Mouse (Mus musculus) gastrocnemius, postnatal 25 days (tissue): ENCODE data around the gene Etv6. TPM values are rescaled to one million over a fixed set of nuclear protein-coding genes. Genes with fewer than 3 reads are reported as not detected.

Source experiments
- DNase-seq: peaks from one replicate; pipeline ENCODE4 v3.0.0; 2022
- total RNA-seq, 2 experiments: library from RNA; stranded (reverse); gene quantifications; 1 replicate in 1 of 2; 2 replicates in 1 of 2; pipeline ENCODE4 v1.2.3; 2021

Gene Etv6
- total RNA-seq, 2 experiments from 2014 or later, result 7.5 to 9.4 TPM

DNA sequence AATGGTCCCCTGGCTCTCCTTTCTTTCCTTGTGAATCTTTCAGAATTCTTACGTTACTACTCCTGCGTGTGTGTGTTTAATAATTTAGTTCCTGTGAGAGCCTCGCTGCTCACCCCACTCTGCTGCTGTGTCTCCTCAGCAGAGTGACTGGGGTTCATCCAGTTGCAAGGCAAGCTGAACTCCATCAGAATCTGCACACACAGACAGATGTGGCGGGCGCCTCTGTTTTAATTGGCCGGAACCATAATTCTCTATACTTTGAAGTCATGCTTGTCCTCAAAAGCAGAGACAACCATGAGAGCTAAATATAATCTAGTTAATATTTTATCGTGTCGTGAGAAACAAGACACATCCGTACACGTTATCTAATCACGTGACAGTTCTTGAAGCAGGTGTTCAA is 107.2 kb downstream of the Etv6 start:
- DNase-seq, result no peak

DNA sequence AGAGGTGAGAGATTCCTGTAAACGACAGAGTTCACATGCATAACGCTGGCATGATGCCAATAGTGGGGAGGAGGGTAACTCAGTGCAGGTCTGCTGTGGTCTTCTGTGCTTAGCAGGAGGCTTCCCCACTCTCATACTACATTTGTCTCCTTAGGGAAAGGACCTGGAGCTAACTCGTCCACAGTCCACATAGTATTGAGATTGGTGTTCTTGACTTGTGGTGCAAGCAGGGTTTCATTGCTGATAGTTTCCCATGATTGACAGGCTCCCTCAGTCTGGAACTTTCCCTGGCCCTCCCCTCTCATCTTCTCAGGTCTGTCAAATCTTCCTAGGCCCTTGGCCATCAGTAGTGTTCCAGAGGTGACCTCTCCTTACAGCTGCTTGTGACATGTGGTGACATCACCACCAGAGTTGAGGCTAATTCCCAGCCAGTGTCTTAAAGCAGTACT is 108.2 kb downstream of the Etv6 start:
- DNase-seq, result peak; percentile 11

DNA sequence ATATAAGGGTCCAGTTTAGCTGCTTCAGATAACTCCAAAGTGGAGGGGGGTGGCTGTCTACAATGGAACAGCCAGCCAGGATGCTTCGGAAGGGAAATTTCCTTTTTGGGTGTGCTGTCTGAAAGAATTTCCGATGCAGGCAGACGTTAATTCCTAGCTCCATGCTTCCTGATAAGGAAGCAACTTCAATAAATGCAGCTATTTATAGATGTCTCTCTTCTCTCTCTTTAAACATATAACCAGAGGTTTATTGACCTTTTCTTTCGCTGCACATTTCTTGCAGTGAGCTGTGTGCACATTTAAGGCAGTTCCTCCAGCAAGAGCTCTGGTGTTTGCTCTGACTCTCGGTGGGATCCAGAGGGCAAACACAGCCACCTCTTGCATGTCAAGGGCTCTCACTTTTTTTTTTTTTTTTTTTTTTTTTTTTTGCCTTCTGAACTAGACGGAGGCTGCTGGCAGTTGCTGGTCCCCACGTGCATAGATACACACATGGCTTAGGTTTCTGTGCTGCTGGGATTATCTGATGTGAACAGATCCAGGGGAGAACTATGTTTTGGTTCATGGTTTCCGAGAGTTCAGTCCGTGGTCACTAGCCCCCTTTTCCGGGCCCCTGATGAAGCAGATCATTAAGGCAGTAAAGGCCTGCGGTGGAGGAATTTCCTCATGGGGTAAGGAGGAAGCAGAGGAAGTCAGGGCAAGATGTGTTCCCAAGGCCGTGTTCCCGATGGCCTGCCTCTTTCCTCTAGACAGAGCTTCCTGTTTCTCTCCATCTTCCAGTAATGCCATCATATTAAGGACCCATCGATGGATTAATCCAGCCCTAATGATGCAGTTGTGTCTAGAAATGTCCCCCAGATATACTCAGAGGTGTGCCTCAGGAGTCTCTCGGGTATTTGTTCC is 109.0 kb downstream of the Etv6 start:
- no peak for DNase-seq

GRCm38 (mm10) chr6:134147596-134148442 is 112.3 kb downstream of the Etv6 start:
- no peak for DNase-seq

DNA sequence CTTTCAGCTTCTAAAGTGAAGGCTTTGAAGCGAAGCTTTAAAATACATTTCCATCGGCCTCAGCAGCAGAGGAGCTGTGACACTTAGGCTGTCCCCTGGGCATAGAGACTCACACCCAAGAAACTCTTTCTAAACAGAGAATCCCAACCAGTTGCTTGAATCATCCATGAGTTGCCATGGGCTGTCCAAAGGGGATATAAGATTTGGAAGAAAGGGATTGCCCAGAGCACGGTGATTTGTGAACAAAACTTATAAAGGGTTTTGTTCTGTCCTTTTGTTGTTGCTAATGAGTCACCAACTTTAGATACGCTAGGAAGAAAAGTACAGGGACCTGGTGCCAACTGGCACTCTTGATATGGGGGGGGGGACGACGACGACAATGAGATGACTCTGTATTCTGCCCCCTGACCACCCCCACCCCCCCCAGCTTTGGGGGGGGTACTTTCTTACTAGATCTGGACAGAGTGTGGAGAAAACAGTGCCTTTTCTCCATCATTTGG is 113.0 kb downstream of the Etv6 start:
- no peak for DNase-seq

DNA sequence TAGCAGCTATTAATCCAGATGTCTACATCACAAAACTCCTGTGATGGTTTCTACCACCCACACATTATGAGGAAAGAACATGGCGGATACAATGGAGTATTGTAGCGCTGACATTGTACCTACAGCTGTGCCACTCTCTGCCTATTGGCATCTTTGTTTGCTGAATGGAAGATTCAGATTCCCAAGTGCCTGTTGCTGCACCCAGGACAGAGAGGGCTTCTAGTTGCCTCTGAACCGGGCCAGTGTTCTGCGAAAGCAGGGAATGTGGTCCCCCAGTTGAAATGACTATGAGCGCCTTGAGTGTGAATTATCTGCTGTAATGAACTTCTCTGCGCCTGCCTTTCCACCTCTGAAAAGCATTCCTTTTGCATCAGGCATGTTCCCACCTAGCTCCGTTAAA is 114.1 kb downstream of the Etv6 start:
- DNase-seq, result no peak

- no peak for DNase-seq
Measured at GRCm38 (mm10) chr6:134151022-134151680, 115.7 kb downstream of the Etv6 start.

DNA sequence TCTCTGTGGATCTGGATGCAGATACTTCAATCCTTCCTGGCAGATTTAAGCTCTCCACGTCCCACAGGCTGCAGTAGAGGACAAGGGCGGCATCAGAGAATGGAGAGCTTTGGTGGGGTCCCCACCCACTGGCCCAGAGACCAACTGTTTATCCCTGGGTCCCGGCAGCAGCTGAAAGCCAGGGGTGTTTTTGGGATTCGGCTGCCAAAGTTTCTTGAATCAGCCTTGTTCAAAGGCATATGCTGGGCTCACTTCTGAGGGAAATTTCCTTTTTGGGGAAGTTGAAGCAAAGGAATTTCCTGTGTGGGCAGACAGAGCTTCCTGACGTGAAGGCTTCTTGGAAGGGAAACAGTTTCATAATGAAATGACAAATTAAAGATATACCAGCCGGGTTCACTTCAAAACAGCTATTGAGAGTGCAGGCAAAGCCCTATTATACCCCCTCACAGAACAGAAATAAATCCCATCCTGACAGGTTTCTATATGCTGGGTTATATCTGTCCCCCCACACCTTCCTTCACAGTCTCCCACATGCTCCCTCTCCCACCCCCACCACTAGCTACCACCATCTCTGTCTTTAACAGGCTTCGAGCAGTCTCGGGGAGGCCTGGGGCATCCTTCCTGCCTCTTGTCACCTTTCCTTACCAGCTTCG is 116.5 kb downstream of the Etv6 start:
- peak; percentile 49 for DNase-seq

GRCm38 (mm10) chr6:134152539-134152938 is 117.0 kb downstream of the Etv6 start:
- DNase-seq, result no peak

- no peak for DNase-seq
Measured at GRCm38 (mm10) chr6:134154746-134155145, 119.2 kb downstream of the Etv6 start.

DNA sequence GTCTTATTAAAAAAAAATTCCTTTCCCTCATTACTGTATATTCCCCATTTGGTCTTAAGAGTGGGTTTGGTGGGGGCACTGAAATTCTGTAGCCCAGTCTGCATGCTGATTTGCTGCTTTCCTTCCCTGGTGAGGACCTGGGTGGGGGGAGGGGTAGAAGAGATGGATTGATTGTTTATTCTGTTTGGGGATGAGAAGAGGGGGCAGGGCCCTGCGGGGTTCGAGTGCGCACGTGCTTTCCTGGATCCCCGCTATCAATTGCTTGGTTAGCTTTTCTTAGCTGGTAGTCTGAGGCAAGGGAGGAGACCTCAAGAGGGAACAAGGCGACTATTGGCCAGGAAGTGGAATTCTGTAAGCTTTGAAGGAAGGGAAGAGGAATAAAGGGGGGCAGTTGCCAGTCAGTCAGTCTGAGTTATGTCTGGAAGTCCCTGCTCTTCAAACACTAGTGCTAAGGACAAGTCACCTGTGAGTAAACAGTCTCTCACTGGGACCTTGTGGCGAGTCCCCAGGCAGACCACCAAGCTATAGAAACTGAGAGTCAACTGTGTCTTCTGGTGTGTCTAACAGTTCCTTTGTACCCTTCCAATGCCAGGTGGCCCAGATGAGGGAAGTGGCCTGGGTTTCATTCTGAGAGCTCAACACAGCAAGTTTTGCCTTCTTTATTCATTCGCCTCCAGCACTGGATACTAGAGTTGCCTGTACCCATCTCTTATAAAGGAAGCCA is 120.6 kb downstream of the Etv6 start:
- DNase-seq, result no peak

- DNase-seq, result no peak
Measured at GRCm38 (mm10) chr6:134157533-134158115, 122.1 kb downstream of the Etv6 start.

GRCm38 (mm10) chr6:134158201-134158600 is 122.7 kb downstream of the Etv6 start:
- no peak for DNase-seq

GRCm38 (mm10) chr6:134159672-134160071 is 124.2 kb downstream of the Etv6 start:
- DNase-seq, result no peak

DNA sequence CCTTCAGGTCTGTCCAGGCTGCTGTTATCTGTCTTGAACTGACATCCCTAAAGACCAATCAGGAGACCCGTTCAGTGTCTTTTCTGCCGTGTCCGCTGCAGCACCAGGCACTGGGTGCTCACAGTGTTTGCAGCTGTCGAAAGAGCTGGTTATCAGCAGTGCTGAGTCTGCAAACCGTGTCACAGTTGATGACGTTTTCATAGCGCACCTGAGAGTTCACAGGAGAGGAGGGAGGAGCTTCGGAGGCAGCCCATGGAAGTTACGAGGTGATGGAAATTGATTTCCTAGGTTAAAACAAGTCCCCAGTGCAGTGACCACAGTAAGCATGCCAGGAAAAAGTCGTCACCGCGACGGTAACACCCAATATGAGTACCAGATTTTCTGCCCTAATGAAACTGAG is 125.5 kb downstream of the Etv6 start:
- DNase-seq, result no peak

GRCm38 (mm10) chr6:134163346-134163745 is 127.8 kb downstream of the Etv6 start:
- DNase-seq, result no peak

DNA sequence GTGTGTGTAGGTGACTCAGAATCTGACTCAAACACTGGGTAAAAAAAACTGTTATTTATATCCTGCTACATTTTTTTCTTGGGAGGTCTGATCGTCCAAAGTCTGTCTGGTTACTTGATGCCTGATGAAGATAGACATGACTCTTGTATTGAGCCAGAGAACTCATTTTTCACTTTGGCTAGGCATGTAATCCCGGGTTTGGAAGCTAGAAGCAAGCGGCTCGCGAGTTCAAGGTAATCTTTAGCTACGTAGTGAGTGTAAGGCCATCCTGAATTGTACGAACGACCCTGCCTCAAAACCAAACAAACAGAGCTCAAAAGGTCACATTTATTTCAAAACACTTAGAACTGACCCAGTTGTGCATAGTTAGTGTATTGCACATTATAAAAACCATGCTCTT is 128.9 kb downstream of the Etv6 start:
- no peak for DNase-seq

DNA sequence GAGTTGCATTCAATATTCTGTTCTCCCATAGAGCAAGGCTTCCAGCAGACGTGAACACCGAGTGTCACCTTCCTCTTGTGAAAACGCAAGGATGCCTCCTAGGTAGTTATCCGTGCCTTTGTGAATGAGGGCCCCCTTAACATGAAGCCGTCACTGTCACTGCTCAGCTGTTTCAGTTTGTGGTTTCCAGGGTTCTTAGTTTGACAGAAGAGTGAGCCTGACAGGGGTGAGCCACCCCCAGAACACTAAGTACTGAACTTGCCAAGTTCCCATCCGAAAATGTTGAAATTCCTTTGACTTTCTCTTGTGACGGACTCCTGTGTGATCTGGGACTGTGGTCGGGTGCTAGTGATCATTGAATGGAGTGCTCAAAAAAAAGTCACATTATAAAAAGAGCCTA is 129.5 kb downstream of the Etv6 start:
- no peak for DNase-seq

DNA sequence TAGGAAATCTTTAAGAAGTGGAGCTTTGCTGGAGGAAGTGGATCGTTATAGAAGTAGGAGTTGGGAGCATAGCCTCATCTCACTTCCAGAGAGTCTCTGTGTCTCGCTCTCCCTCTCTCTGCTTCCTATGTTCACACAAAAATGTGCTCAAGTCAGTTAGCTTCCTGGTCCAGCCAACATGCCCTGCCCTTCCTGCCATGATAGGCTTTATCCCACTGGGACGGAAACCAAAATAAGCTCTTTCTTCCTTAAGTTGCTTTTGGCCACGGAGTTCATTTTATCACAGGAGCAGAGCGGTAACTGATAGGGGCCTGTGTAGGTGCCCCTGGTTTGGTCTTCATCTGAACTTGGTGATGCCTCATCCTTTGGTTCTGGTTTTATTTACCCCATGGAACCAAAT is 132.5 kb downstream of the Etv6 start:
- DNase-seq, result no peak

DNA sequence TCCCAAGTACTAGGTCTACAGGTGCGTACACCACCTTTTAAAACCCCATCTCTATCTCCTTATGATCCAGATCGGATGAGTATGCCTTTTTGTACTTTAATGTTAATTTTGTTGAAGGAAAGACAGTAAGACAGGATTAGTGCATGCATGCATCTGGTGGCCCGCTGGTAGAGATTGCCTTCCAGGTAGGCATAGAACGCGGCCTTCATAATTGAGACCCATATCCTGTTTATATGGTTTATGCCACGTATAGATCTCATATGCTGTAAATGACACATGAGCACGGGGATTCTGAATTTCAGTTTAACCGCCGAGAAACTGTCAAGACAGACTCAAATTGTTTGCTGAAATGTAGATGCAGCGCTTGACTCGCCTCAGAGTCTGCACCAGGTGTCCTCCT is 133.3 kb downstream of the Etv6 start:
- DNase-seq, result no peak

DNA sequence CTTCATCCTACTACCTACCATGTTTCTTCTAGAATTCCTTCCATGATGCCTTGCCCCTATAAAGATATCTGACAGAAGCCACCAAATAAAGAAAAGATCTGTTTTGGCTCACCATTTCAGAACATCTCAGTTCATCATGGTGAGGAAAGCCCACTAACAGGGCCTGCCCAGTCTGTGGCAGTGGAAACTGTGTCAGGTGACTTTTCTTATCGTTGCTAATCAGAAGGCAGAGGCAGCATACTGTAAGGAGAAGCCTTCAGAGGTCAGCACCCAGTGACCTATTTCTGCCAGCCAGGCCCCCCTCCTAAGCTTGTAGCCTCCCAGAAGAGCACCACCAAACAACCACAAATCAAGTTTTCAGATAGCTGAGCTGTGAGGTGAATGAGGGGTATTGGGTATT is 135.7 kb downstream of the Etv6 start:
- DNase-seq, result no peak
